In genomic region chr9:106203990-106204851, GRCm38 (mm10) we compare ENCODE assay signal across 8 mouse cellular contexts. TPM values are rescaled to one million over a fixed set of nuclear protein-coding genes. Genes with fewer than 3 reads are reported as not detected.
DNase-seq lines count a peak whose midpoint lies in the region; ATAC-seq lines count a peak whose summit lies in the region.

No protein-coding gene starts in this region.

- H3K36me3 ChIP-seq in liver, embryonic 13.5 days = 0 out of 2 replicates have a peak, but pooled peaks cover 9% of the 10 kb centered on the region
- H3K36me3 ChIP-seq in neural tube, embryonic 15.5 days = 0 out of 2 replicates have a peak, but pooled peaks cover 4% of the 10 kb centered on the region

- H3K4me2 ChIP-seq in liver, embryonic 13.5 days = peak overlapping the region; percentile 90
- peak overlapping the region; percentile 70 for H3K4me2 ChIP-seq in neural tube, embryonic 15.5 days

- no peaks in the 10 kb centered on the region for H3K27me3 ChIP-seq in liver, embryonic 13.5 days
- H3K27me3 ChIP-seq in neural tube, embryonic 15.5 days (replicated peaks) = no peaks in the 10 kb centered on the region

- ATAC-seq in liver, embryonic 13.5 days (ENCODE audit: low read depth) = no peak
- ATAC-seq in neural tube, embryonic 15.5 days (ENCODE audit: low FRiP score) = no peak

- peaks cover 49% of the 10 kb centered on the region for H3K4me1 ChIP-seq in liver, embryonic 13.5 days (replicated peaks)
- H3K4me1 ChIP-seq in neural tube, embryonic 15.5 days = peaks cover 49% of the 10 kb centered on the region

- DNase-seq in right cerebral cortex, postnatal 10 days (ENCODE audit: low spot score in 2 of 2) = peak; percentile 61 to 66
- DNase-seq in right cerebral cortex, adult 2 months (ENCODE audit: low spot score in 2 of 2) = no peak
- DNase-seq in cerebellum, adult 18-20 months = peak; percentile 81 to 84
- peak; percentile 60 for DNase-seq in gastrocnemius, postnatal 25 days
- no peak for DNase-seq in liver, embryonic 13.5 days
- DNase-seq in urinary bladder, adult 2 months (ENCODE audit: low spot score) = no peak
- no peak for DNase-seq in right cerebral cortex, postnatal 4 days

- H3K9me3 ChIP-seq in liver, embryonic 13.5 days (replicated peaks) = no peaks in the 10 kb centered on the region
- no peaks in the 10 kb centered on the region for H3K9me3 ChIP-seq in neural tube, embryonic 15.5 days (replicated peaks)

- peak overlapping the region; percentile 67 for H3K27ac ChIP-seq in liver, embryonic 13.5 days
- no peak overlapping the region for H3K27ac ChIP-seq in neural tube, embryonic 15.5 days (replicated peaks)

- H3K9ac ChIP-seq in liver, embryonic 13.5 days = peak overlapping the region; percentile 77
- peak overlapping the region; percentile 79 for H3K9ac ChIP-seq in neural tube, embryonic 15.5 days (replicated peaks)

- peak overlapping the region; percentile 71 for H3K4me3 ChIP-seq in liver, embryonic 13.5 days (replicated peaks)
- peak overlapping the region; percentile 79 for H3K4me3 ChIP-seq in neural tube, embryonic 15.5 days (replicated peaks)

- 27% methylated on average over 7 of the region's 7 CpGs for WGBS in liver, embryonic 13.5 days (ENCODE audit: insufficient replicate concordance)
- 81% methylated on average over 7 of the region's 7 CpGs for WGBS in neural tube, embryonic 15.5 days

RNA-seq across cellular contexts. Expression of gene Twf2, which starts 1.3 kb away (rescaled TPM):
- total RNA-seq in gastrocnemius, postnatal 25 days (2021) = 100 to 1,000 TPM in 1 of 2 experiments, 10 to 100 TPM in 1; 95.6 to 126 TPM
- polyA plus RNA-seq in liver, embryonic 13.5 days (2015; fragmentation: Nextera tagmentation; extraction: Ambion mirVana) = 25.6 and 26.3 TPM in 2 replicates
- polyA plus RNA-seq in neural tube, embryonic 15.5 days (2015; fragmentation: Nextera tagmentation; extraction: Ambion mirVana) = 48.1 and 58.2 TPM in 2 replicates
- 33.1 and 35.7 TPM in 2 replicates for polyA plus RNA-seq in urinary bladder, adult 2 months (2012; rRNA removed)

RNA-seq across cellular contexts. Expression of gene Ppm1m, which starts 4.7 kb away (rescaled TPM):
- total RNA-seq in gastrocnemius, postnatal 25 days (2021) = 1 to 10 TPM; 2.6 to 4.7 TPM
- 10.0 and 12.1 TPM in 2 replicates for polyA plus RNA-seq in liver, embryonic 13.5 days (2015; fragmentation: Nextera tagmentation; extraction: Ambion mirVana)
- 16.9 and 20.5 TPM in 2 replicates for polyA plus RNA-seq in neural tube, embryonic 15.5 days (2015; fragmentation: Nextera tagmentation; extraction: Ambion mirVana)
- 40.2 and 47.0 TPM in 2 replicates for polyA plus RNA-seq in urinary bladder, adult 2 months (2012; rRNA removed)

RNA-seq across cellular contexts. Expression of gene Tlr9, which starts 18.2 kb away (rescaled TPM):
- total RNA-seq in gastrocnemius, postnatal 25 days (2021) = under 1 TPM; 0.21 to 0.33 TPM
- polyA plus RNA-seq in liver, embryonic 13.5 days (2015; fragmentation: Nextera tagmentation; extraction: Ambion mirVana) = 0.07 TPM in 1 of 2 replicates, not detected in the other
- polyA plus RNA-seq in neural tube, embryonic 15.5 days (2015; fragmentation: Nextera tagmentation; extraction: Ambion mirVana) = 0.05 TPM in 1 of 2 replicates, not detected in the other
- 1.8 and 2.5 TPM in 2 replicates for polyA plus RNA-seq in urinary bladder, adult 2 months (2012; rRNA removed)

RNA-seq across cellular contexts. Expression of gene Wdr82, which starts 33.5 kb away (rescaled TPM):
- total RNA-seq in gastrocnemius, postnatal 25 days (2021) = 10 to 100 TPM; 22.4 to 24.3 TPM
- polyA plus RNA-seq in liver, embryonic 13.5 days (2015; fragmentation: Nextera tagmentation; extraction: Ambion mirVana) = 7.8 and 7.9 TPM in 2 replicates
- 28.6 and 32.1 TPM in 2 replicates for polyA plus RNA-seq in neural tube, embryonic 15.5 days (2015; fragmentation: Nextera tagmentation; extraction: Ambion mirVana)
- polyA plus RNA-seq in urinary bladder, adult 2 months (2012; rRNA removed) = 67.9 and 72.1 TPM in 2 replicates

RNA-seq across cellular contexts. Expression of gene Alas1, which starts 44.2 kb away (rescaled TPM):
- total RNA-seq in gastrocnemius, postnatal 25 days (2021) = 100 to 1,000 TPM; 260 to 287 TPM
- polyA plus RNA-seq in liver, embryonic 13.5 days (2015; fragmentation: Nextera tagmentation; extraction: Ambion mirVana) = 37.7 and 43.7 TPM in 2 replicates
- 105 and 107 TPM in 2 replicates for polyA plus RNA-seq in neural tube, embryonic 15.5 days (2015; fragmentation: Nextera tagmentation; extraction: Ambion mirVana)
- polyA plus RNA-seq in urinary bladder, adult 2 months (2012; rRNA removed) = 93.3 and 105 TPM in 2 replicates

Comparison
In these comparisons a context has a peak if more than half of its experiments do, and no peak if none do; other contexts are left out.
1. DNase-seq: peak in right cerebral cortex, postnatal 10 days (2 of 2), cerebellum, adult 18-20 months (2 of 2) and gastrocnemius, postnatal 25 days (single experiment); none in right cerebral cortex, adult 2 months (0 of 2), liver, embryonic 13.5 days (single experiment), urinary bladder, adult 2 months (single experiment) and right cerebral cortex, postnatal 4 days (single experiment).